ENCODE assay signal across 8 mouse cellular contexts in the genomic region with DNA sequence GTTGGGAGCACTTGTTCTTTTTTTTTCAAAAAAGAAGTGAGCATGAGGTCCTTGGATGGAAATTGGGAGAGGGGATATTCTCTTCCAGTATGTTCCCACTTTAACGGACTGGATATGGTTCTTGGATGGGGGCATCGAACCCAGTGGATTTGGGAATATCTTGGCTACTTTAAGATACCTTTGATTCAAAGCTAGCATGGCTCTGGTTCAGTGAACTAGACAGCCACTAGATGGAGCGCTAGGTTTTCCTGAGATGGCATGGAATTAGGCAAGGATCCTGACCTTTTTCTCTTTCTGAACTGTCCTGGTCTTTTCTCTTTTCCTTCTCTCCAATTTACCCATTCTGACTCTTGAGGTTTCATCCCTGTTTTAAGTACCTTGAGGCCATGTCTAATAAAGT. TPM values are rescaled to one million over a fixed set of nuclear protein-coding genes. Genes with fewer than 3 reads are reported as not detected.
DNase-seq lines count a peak whose midpoint lies in the region; ATAC-seq and TF ChIP-seq lines count a peak whose summit lies in the region.
"Had no signal": no experiment of that assay in that cellular context is flagged by ENCODE, and none has a peak within 500 bp of the region (broad histone marks: within the 10 kb centered on the region; RNA-seq: fewer than 3 reads in every experiment).

No protein-coding gene starts in this region.

- no peak overlapping the region for H3K9ac ChIP-seq in intestine, embryonic 15.5 days
- no peak overlapping the region for H3K9ac ChIP-seq in liver, postnatal 0 days (replicated peaks)

- peak; percentile 61 to 75 for DNase-seq in right cerebral cortex, adult 2 months (ENCODE audit: low spot score in 2 of 2)
- DNase-seq in right cerebral cortex, postnatal 25 days = no peak
- DNase-seq in adrenal gland, postnatal 10 days = peak; percentile 71
- DNase-seq in embryonic facial prominence, embryonic 10.5 days (ENCODE audit: low spot score) = peak; percentile 38
- DNase-seq in liver, postnatal 0 days = peak; percentile 35
- peak; percentile 39 for DNase-seq in retina, postnatal 7 days (ENCODE audit: low read depth, low spot score)

- 32% methylated on average over 3 of the region's 3 CpGs for WGBS in embryonic facial prominence, embryonic 10.5 days
- 31% methylated on average over 3 of the region's 3 CpGs for WGBS in intestine, embryonic 15.5 days
- 18% methylated on average over 3 of the region's 3 CpGs for WGBS in liver, postnatal 0 days (ENCODE audit: insufficient replicate concordance)

- no peak for TF ChIP-seq EP300 in liver, postnatal 0 days (IDR thresholded peaks at IDR 0.05; ENCODE audit: low read depth)

- peak; percentile 81 for TF ChIP-seq CTCF in liver, postnatal 0 days (IDR thresholded peaks at IDR 0.05; ENCODE audit: low read depth)

- ATAC-seq in intestine, embryonic 15.5 days = 0 out of 2 replicates have a peak, but pooled peaks have one; percentile 53
- no peak for ATAC-seq in liver, postnatal 0 days

- no peak overlapping the region for H3K27ac ChIP-seq in embryonic facial prominence, embryonic 10.5 days (replicated peaks)
- H3K27ac ChIP-seq in intestine, embryonic 15.5 days = no peak overlapping the region
- no peak overlapping the region for H3K27ac ChIP-seq in liver, postnatal 0 days (ENCODE audit: low read depth)
- H3K27ac ChIP-seq: macrophage had no signal

- no peak overlapping the region for H3K4me3 ChIP-seq in embryonic facial prominence, embryonic 10.5 days
- H3K4me3 ChIP-seq in intestine, embryonic 15.5 days (replicated peaks) = no peak overlapping the region
- H3K4me3 ChIP-seq in liver, postnatal 0 days (ENCODE audit: low read depth, low read length) = no peak overlapping the region

- 0 out of 2 replicates have a peak, but pooled peaks cover 4% of the 10 kb centered on the region for H3K9me3 ChIP-seq in embryonic facial prominence, embryonic 10.5 days
- H3K9me3 ChIP-seq in intestine, embryonic 15.5 days = no peaks in the 10 kb centered on the region
- H3K9me3 ChIP-seq in liver, postnatal 0 days (ENCODE audit: low read length) = no peaks in the 10 kb centered on the region

- no peaks in the 10 kb centered on the region for H3K36me3 ChIP-seq in embryonic facial prominence, embryonic 10.5 days (replicated peaks)
- H3K36me3 ChIP-seq in intestine, embryonic 15.5 days = no peaks in the 10 kb centered on the region
- H3K36me3 ChIP-seq in liver, postnatal 0 days (replicated peaks; ENCODE audit: insufficient read depth, low read length) = no peaks in the 10 kb centered on the region

- H3K27me3 ChIP-seq in embryonic facial prominence, embryonic 10.5 days (replicated peaks; ENCODE audit: low read depth, poor library complexity, severe bottlenecking) = no peaks in the 10 kb centered on the region
- no peaks in the 10 kb centered on the region for H3K27me3 ChIP-seq in intestine, embryonic 15.5 days (replicated peaks)
- H3K27me3 ChIP-seq in liver, postnatal 0 days (ENCODE audit: insufficient read depth, low read length) = no peaks in the 10 kb centered on the region

- H3K4me1 ChIP-seq in embryonic facial prominence, embryonic 10.5 days = no peaks in the 10 kb centered on the region
- no peaks in the 10 kb centered on the region for H3K4me1 ChIP-seq in intestine, embryonic 15.5 days (replicated peaks)
- no peaks in the 10 kb centered on the region for H3K4me1 ChIP-seq in liver, postnatal 0 days (ENCODE audit: insufficient read depth)

- H3K4me2 ChIP-seq in intestine, embryonic 15.5 days (replicated peaks) = no peak overlapping the region
- no peak overlapping the region for H3K4me2 ChIP-seq in liver, postnatal 0 days (ENCODE audit: low read depth, low read length)

RNA-seq across cellular contexts. Expression of a gene that starts 20.6 kb away (rescaled TPM):
- total RNA-seq in adrenal gland, postnatal 10 days (2021) = 10 to 100 TPM; 36.6 to 36.9 TPM
- 55.4 and 60.8 TPM in 2 replicates for polyA plus RNA-seq in embryonic facial prominence, embryonic 10.5 days (2016; fragmentation: Nextera tagmentation; extraction: Ambion mirVana)
- 40.2 and 43.2 TPM in 2 replicates for polyA plus RNA-seq in intestine, embryonic 15.5 days (2015; fragmentation: Nextera tagmentation; extraction: Ambion mirVana)
- 12.7 and 14.9 TPM in 2 replicates for polyA plus RNA-seq in liver, postnatal 0 days (2015; fragmentation: Nextera tagmentation; extraction: Ambion mirVana)
